Mouse (Mus musculus): ENCODE results near the gene Kmt2d. TPM values are rescaled to one million over a fixed set of nuclear protein-coding genes. Genes with fewer than 3 reads are reported as not detected.
A peak's percentile ranks its signal among the peaks of the same experiment; 100 is the strongest.
"Not testable (repeated sequence)": the region's sequence is repeated elsewhere in the genome, so short reads cannot be mapped to it uniquely, and the experiment has no call there.

Gene Kmt2d
- polyA plus RNA-seq, 1 experiment from 2014 or later: 11.9 TPM

- Histone ChIP-seq H3K27ac (ENCODE audit: low read length) (no peak overlapping the region), H3K27me3 (ENCODE audit: control insufficient read depth, insufficient read depth, low read depth, low read length) (no peaks in the 10 kb centered on the region), H3K4me3 (ENCODE audit: low read length) (no peak overlapping the region), H3K9me3 (ENCODE audit: control insufficient read depth, low read length) (no peaks in the 10 kb centered on the region), H3K4me2 (ENCODE audit: low read depth, low read length) (no peak overlapping the region), H3K4me1 (replicated peaks; ENCODE audit: control insufficient read depth, insufficient read depth, low read length) (no peaks in the 10 kb centered on the region), H3K9ac (ENCODE audit: low read length) (no peak overlapping the region), H3K36me3 (ENCODE audit: control insufficient read depth, insufficient read depth, low read length) (peaks cover 17% of the 10 kb centered on the region)
- 63% methylated on average over 3 of the region's 3 CpGs for WGBS
- no peak for ATAC-seq (ENCODE audit: low read depth)
Observed at GRCm38 (mm10) chr15:98823434-98823833, 47.6 kb downstream of the Kmt2d start.

- WGBS: 92% methylated on average over 5 of the region's 5 CpGs
- Histone ChIP-seq H3K4me2 (ENCODE audit: low read depth, low read length) (no peak overlapping the region), H3K9me3 (ENCODE audit: control insufficient read depth, low read length) (no peaks in the 10 kb centered on the region), H3K4me1 (replicated peaks; ENCODE audit: control insufficient read depth, insufficient read depth, low read length) (no peaks in the 10 kb centered on the region), H3K27me3 (ENCODE audit: control insufficient read depth, insufficient read depth, low read depth, low read length) (no peaks in the 10 kb centered on the region), H3K9ac (ENCODE audit: low read length) (no peak overlapping the region), H3K4me3 (ENCODE audit: low read length) (no peak overlapping the region), H3K36me3 (ENCODE audit: control insufficient read depth, insufficient read depth, low read length) (peaks cover 14% of the 10 kb centered on the region), H3K27ac (ENCODE audit: low read length) (no peak overlapping the region)
- no peak for ATAC-seq (ENCODE audit: low read depth)
Observed at GRCm38 (mm10) chr15:98822147-98822546, 48.9 kb downstream of the Kmt2d start.

GRCm38 (mm10) chr15:98821403-98821802, 49.6 kb downstream of the Kmt2d start:
- H3K4me2 ChIP-seq (ENCODE audit: low read depth, low read length): no peak overlapping the region
- no peaks in the 10 kb centered on the region for H3K27me3 ChIP-seq (ENCODE audit: control insufficient read depth, insufficient read depth, low read depth, low read length)
- H3K27ac ChIP-seq (ENCODE audit: low read length): no peak overlapping the region
- WGBS: 37% methylated on average over 10 of the region's 10 CpGs
- H3K4me3 ChIP-seq (ENCODE audit: low read length): no peak overlapping the region
- H3K36me3 ChIP-seq (ENCODE audit: control insufficient read depth, insufficient read depth, low read length): peaks cover 14% of the 10 kb centered on the region
- no peak overlapping the region for H3K9ac ChIP-seq (ENCODE audit: low read length)
- H3K9me3 ChIP-seq (ENCODE audit: control insufficient read depth, low read length): no peaks in the 10 kb centered on the region
- ATAC-seq (ENCODE audit: low read depth): no peak
- H3K4me1 ChIP-seq (replicated peaks; ENCODE audit: control insufficient read depth, insufficient read depth, low read length): no peaks in the 10 kb centered on the region

- H3K27ac ChIP-seq (ENCODE audit: low read length): no peak overlapping the region
- ATAC-seq (ENCODE audit: low read depth): no peak
- 85% methylated on average over 4 of the region's 4 CpGs for WGBS
Observed at GRCm38 (mm10) chr15:98820937-98821336, 50.1 kb downstream of the Kmt2d start.

GRCm38 (mm10) chr15:98818171-98818570, 52.8 kb downstream of the Kmt2d start:
- H3K36me3 ChIP-seq (ENCODE audit: control insufficient read depth, insufficient read depth, low read length): peaks cover 8% of the 10 kb centered on the region

More at GRCm38 (mm10) chr15:98820937-98821336, 50.1 kb downstream of the Kmt2d start:
- Histone ChIP-seq H3K4me1 (replicated peaks; ENCODE audit: control insufficient read depth, insufficient read depth, low read length) (no peaks in the 10 kb centered on the region), H3K9ac (ENCODE audit: low read length) (no peak overlapping the region), H3K27me3 (ENCODE audit: control insufficient read depth, insufficient read depth, low read depth, low read length) (no peaks in the 10 kb centered on the region), H3K36me3 (ENCODE audit: control insufficient read depth, insufficient read depth, low read length) (peaks cover 14% of the 10 kb centered on the region), H3K4me2 (ENCODE audit: low read depth, low read length) (no peak overlapping the region), H3K4me3 (ENCODE audit: low read length) (no peak overlapping the region), H3K9me3 (ENCODE audit: control insufficient read depth, low read length) (no peaks in the 10 kb centered on the region)

GRCm38 (mm10) chr15:98812741-98813424, 58.1 kb downstream of the Kmt2d start:
- no peaks in the 10 kb centered on the region for H3K9me3 ChIP-seq (ENCODE audit: control insufficient read depth, low read length)
- peaks cover 7% of the 10 kb centered on the region for H3K4me1 ChIP-seq (replicated peaks; ENCODE audit: control insufficient read depth, insufficient read depth, low read length)
- ATAC-seq (ENCODE audit: low read depth): no peak
- 87% methylated on average over 20 of the region's 20 CpGs for WGBS
- H3K4me3 ChIP-seq (ENCODE audit: low read length): no peak overlapping the region
- no peak overlapping the region for H3K9ac ChIP-seq (ENCODE audit: low read length)
- no peak overlapping the region for H3K27ac ChIP-seq (ENCODE audit: low read length)
- H3K36me3 ChIP-seq (ENCODE audit: control insufficient read depth, insufficient read depth, low read length): peaks cover 22% of the 10 kb centered on the region
- no peak overlapping the region for H3K4me2 ChIP-seq (ENCODE audit: low read depth, low read length)
- peaks cover 24% of the 10 kb centered on the region for H3K27me3 ChIP-seq (ENCODE audit: control insufficient read depth, insufficient read depth, low read depth, low read length)

More at GRCm38 (mm10) chr15:98818171-98818570, 52.8 kb downstream of the Kmt2d start:
- no peak overlapping the region for H3K27ac ChIP-seq (ENCODE audit: low read length)
- no peaks in the 10 kb centered on the region for H3K9me3 ChIP-seq (ENCODE audit: control insufficient read depth, low read length)
- no peak for ATAC-seq (ENCODE audit: low read depth)
- no peak overlapping the region for H3K9ac ChIP-seq (ENCODE audit: low read length)
- WGBS: 89% methylated on average over 7 of the region's 7 CpGs
- H3K4me1 ChIP-seq (replicated peaks; ENCODE audit: control insufficient read depth, insufficient read depth, low read length): no peaks in the 10 kb centered on the region
- H3K27me3 ChIP-seq (ENCODE audit: control insufficient read depth, insufficient read depth, low read depth, low read length): no peaks in the 10 kb centered on the region
- H3K4me2 ChIP-seq (ENCODE audit: low read depth, low read length): no peak overlapping the region
- H3K4me3 ChIP-seq (ENCODE audit: low read length): no peak overlapping the region

- H3K9me3 ChIP-seq (ENCODE audit: control insufficient read depth, low read length); H3K4me2 ChIP-seq (ENCODE audit: low read depth, low read length); H3K9ac ChIP-seq (ENCODE audit: low read length); H3K4me3 ChIP-seq (ENCODE audit: low read length); ATAC-seq (ENCODE audit: low read depth); H3K27ac ChIP-seq (ENCODE audit: low read length): not testable (repeated sequence)
- peaks cover 27% of the 10 kb centered on the region for H3K4me1 ChIP-seq (replicated peaks; ENCODE audit: control insufficient read depth, insufficient read depth, low read length)
- WGBS: 69% methylated on average over 6 of the region's 6 CpGs
- peaks cover 20% of the 10 kb centered on the region for H3K36me3 ChIP-seq (ENCODE audit: control insufficient read depth, insufficient read depth, low read length)
- H3K27me3 ChIP-seq (ENCODE audit: control insufficient read depth, insufficient read depth, low read depth, low read length): peaks cover 50% of the 10 kb centered on the region
Observed at GRCm38 (mm10) chr15:98810212-98810611, 60.8 kb downstream of the Kmt2d start.

- ATAC-seq (ENCODE audit: low read depth): no peak
- Histone ChIP-seq H3K4me3 (ENCODE audit: low read length) (no peak within 1 kb of the TSS; the same call in 1 of the 2 replicates), H3K9me3 (ENCODE audit: control insufficient read depth, low read length) (no peaks in the 10 kb centered on the region), H3K36me3 (ENCODE audit: control insufficient read depth, insufficient read depth, low read length) (peaks cover 16% of the 10 kb centered on the region), H3K4me2 (ENCODE audit: low read depth, low read length) (peak within 1 kb of the TSS; percentile 82; the same call in 1 of the 2 replicates), H3K9ac (ENCODE audit: low read length) (peak within 1 kb of the TSS; percentile 59; the same call in 1 of the 2 replicates), H3K4me1 (replicated peaks; ENCODE audit: control insufficient read depth, insufficient read depth, low read length) (peaks cover 29% of the 10 kb centered on the region), H3K27me3 (ENCODE audit: control insufficient read depth, insufficient read depth, low read depth, low read length) (peaks cover 58% of the 10 kb centered on the region), H3K27ac (ENCODE audit: low read length) (no peak within 1 kb of the TSS)
- 45% methylated on average over 3 of the region's 3 CpGs for whole genome bisulfite sequencing
Observed at GRCm38 (mm10) chr15:98809390-98809789, 61.6 kb downstream of the Kmt2d start, which contains the start of gene Ddn. Gene Ddn (minus strand): TSS chr15:98809490.

- ATAC-seq (ENCODE audit: low read depth): no peak
Observed at GRCm38 (mm10) chr15:98808651-98809134, 62.3 kb downstream of the Kmt2d start.

More at GRCm38 (mm10) chr15:98808651-98809134, 62.3 kb downstream of the Kmt2d start:
- H3K9ac ChIP-seq (ENCODE audit: low read length): peak overlapping the region; percentile 59; the same call in 1 of the 2 replicates
- WGBS: 12% methylated on average over 6 of the region's 6 CpGs
- peaks cover 15% of the 10 kb centered on the region for H3K36me3 ChIP-seq (ENCODE audit: control insufficient read depth, insufficient read depth, low read length)
- no peak overlapping the region for H3K27ac ChIP-seq (ENCODE audit: low read length)
- peaks cover 65% of the 10 kb centered on the region for H3K27me3 ChIP-seq (ENCODE audit: control insufficient read depth, insufficient read depth, low read depth, low read length)
- H3K9me3 ChIP-seq (ENCODE audit: control insufficient read depth, low read length): no peaks in the 10 kb centered on the region
- H3K4me3 ChIP-seq (ENCODE audit: low read length): no peak overlapping the region; the same call in 1 of the 2 replicates
- peaks cover 29% of the 10 kb centered on the region for H3K4me1 ChIP-seq (replicated peaks; ENCODE audit: control insufficient read depth, insufficient read depth, low read length)
- no peak overlapping the region for H3K4me2 ChIP-seq (ENCODE audit: low read depth, low read length)

Data from lung, embryonic 16.5 days (tissue).